Mouse (Mus musculus) macrophage (primary cell): ENCODE results near the gene Nynrin. TPM values are rescaled to one million over a fixed set of nuclear protein-coding genes. Genes with fewer than 3 reads are reported as not detected.

Experiments
- H3K27ac ChIP-seq: fragments of 350-480 bp; formaldehyde crosslinking; 2 replicates; pipeline ENCODE4 v1.9.0; 2021
- H3K36me3 ChIP-seq: fragments of 350-480 bp; formaldehyde crosslinking; 2 replicates; pipeline ENCODE4 v1.9.0; 2021; ENCODE audit errors: inconsistent target
- H3K4me3 ChIP-seq: fragments of 350-480 bp; formaldehyde crosslinking; 2 replicates; pipeline ENCODE4 v1.9.0; 2021; ENCODE audit errors: inconsistent target
- H3K79me2 ChIP-seq: fragments of 350-480 bp; formaldehyde crosslinking; 2 replicates; pipeline ENCODE4 v1.9.0; 2021; ENCODE audit errors: inconsistent target
- WGBS: methylation state at CpG from one replicate; pipeline ENCODE4 v1.1.7; 2026; ENCODE audit warnings: inconsistent platforms; ENCODE audit not compliant: missing documents; 5-methylcytosine and 5-hydroxymethylcytosine counted together
- polyA plus RNA-seq: library from polyadenylated mRNA; stranded (reverse); fragments of 250-400 nt; gene quantifications from 3 replicates; pipeline ENCODE4 v1.2.4, GENCODE M21; 2018; ENCODE audit warnings: inconsistent platforms
- total RNA-seq, 78 experiments: library from RNA; depleted of rRNA; stranded (reverse); fragments of 250-400 nt; gene quantifications; 1 replicate in 9 of 78; 2 replicates in 24 of 78; 3 replicates in 43 of 78; 4 replicates in 2 of 78; pipeline ENCODE4 v1.2.4; 2018; ENCODE audit warnings: inconsistent platforms in 56 of 78

Nynrin gene
- 1 to 10 TPM in 5 of 26 experiments, under 1 TPM in 18, not detected in 3; 0.11 to 4.0 (median 0.61) TPM for total RNA-seq (2018; cell fraction: chromatin; rRNA removed)
- 1 to 10 TPM in 9 of 26 experiments, under 1 TPM in 17; 0.23 to 1.5 (median 0.66) TPM for total RNA-seq (2018; cell fraction: cytosol; rRNA removed)
- 1 to 10 TPM in 12 of 26 experiments, under 1 TPM in 14; 0.43 to 2.5 (median 0.90) TPM for total RNA-seq (2018; cell fraction: nucleus; rRNA removed)
- polyA plus RNA-seq = 0.69 to 1.1 TPM (median 0.70 TPM) in 3 replicates

- 13% methylated on average over 30 of the region's 33 CpGs for WGBS
- Histone ChIP-seq H3K36me3 (no peaks in the 10 kb centered on the region), H3K4me3 (peak within 1 kb of the TSS; percentile 25), H3K79me2 (no peaks in the 10 kb centered on the region), H3K27ac (no peak within 1 kb of the TSS)
Observed at GRCm38 (mm10) chr14:55853621-55854285, at the start of gene Nynrin. TSS of gene Nynrin (plus strand) at chr14:55854010.

- peak overlapping the region; percentile 21; the same call in 1 of the 2 replicates for H3K4me3 ChIP-seq
Observed at GRCm38 (mm10) chr14:55814885-55815284, 38.9 kb upstream of the Nynrin start.

DNA sequence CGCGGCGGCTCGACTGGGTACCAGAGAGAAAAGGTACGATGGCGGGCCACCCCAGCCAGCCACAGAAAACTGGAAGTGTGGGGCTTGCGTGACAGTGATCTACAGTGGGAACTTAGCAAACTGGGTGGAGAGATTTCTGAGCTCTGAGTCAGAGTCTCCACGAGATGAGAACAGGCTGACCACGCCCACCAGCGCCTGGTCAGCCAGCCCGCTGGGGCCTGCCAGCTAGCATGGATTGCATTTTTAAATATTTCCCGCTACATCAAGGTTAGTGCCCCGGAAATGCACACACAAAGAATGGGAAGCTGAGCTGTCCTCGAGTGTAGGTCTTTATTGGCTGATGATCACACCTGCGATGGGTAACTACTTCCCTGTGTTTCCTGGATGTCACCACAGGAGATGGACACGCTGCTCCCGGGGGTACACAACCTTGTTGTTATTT, 38.5 kb upstream of the Nynrin start:
- no peaks in the 10 kb centered on the region for H3K36me3 ChIP-seq
- H3K27ac ChIP-seq = 0 out of 2 replicates have a peak overlapping the region, but pooled peaks have one; percentile 8
- no peaks in the 10 kb centered on the region for H3K79me2 ChIP-seq
- H3K4me3 ChIP-seq = peak overlapping the region; percentile 21; the same call in 1 of the 2 replicates
- WGBS = 37% methylated on average over 13 of the region's 17 CpGs

More at GRCm38 (mm10) chr14:55814885-55815284, 38.9 kb upstream of the Nynrin start:
- WGBS = 48% methylated on average over 16 of the region's 16 CpGs
- H3K36me3 ChIP-seq = no peaks in the 10 kb centered on the region
- no peaks in the 10 kb centered on the region for H3K79me2 ChIP-seq
- H3K27ac ChIP-seq = 0 out of 2 replicates have a peak overlapping the region, but pooled peaks have one; percentile 8

GRCm38 (mm10) chr14:55819845-55820405, 33.9 kb upstream of the Nynrin start:
- 83% methylated on average over 7 of the region's 7 CpGs for WGBS
- H3K27ac ChIP-seq = no peak overlapping the region
- H3K79me2 ChIP-seq = no peaks in the 10 kb centered on the region
- H3K36me3 ChIP-seq = no peaks in the 10 kb centered on the region
- no peak overlapping the region for H3K4me3 ChIP-seq

- 89% methylated on average over 9 of the region's 9 CpGs for WGBS
- Histone ChIP-seq H3K4me3 (no peak overlapping the region), H3K27ac (no peak overlapping the region), H3K79me2 (no peaks in the 10 kb centered on the region), H3K36me3 (no peaks in the 10 kb centered on the region)
Observed at GRCm38 (mm10) chr14:55820576-55820975, 33.2 kb upstream of the Nynrin start.

DNA sequence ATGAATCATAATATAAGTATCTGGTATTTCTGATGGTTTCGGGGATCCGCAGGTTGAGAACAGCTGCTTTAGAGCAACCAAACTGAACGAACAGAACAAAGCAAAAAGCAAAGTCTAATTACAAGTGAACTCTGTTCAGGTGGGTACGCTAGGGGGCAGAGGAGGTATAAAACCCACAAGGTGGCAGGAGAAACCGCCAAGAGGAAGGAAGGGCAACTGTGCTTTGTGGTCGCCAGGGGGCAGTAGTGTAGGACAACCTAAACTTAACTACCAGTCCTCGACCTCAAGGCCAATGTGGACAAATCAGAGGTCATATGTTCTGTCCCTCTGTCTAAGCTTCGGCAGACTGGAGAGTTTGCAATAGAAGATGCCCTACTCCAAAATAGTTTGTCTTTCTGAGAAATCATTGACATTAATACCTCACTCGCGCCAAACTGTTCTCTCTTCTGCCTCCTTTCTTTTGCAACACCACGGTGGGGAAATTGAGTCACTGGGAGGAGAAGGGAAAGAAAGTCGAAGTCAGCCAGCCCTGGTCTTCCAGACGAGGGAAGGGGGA, 31.3 kb upstream of the Nynrin start:
- no peaks in the 10 kb centered on the region for H3K79me2 ChIP-seq
- H3K27ac ChIP-seq = no peak overlapping the region
- no peak overlapping the region for H3K4me3 ChIP-seq
- WGBS = 11% methylated on average over 13 of the region's 13 CpGs
- H3K36me3 ChIP-seq = no peaks in the 10 kb centered on the region

GRCm38 (mm10) chr14:55822991-55823762, 30.6 kb upstream of the Nynrin start, which contains the start of gene Nfatc4:
TSS of gene Nfatc4 (plus strand) at chr14:55823144.
- no peak within 1 kb of the TSS; the same call in 1 of the 2 replicates for H3K4me3 ChIP-seq
- no peak within 1 kb of the TSS for H3K27ac ChIP-seq
- no peaks in the 10 kb centered on the region for H3K36me3 ChIP-seq
- 3% methylated on average over 43 of the region's 46 CpGs for WGBS
- no peaks in the 10 kb centered on the region for H3K79me2 ChIP-seq

- Histone ChIP-seq H3K36me3 (no peaks in the 10 kb centered on the region), H3K27ac (no peak overlapping the region), H3K4me3 (no peak overlapping the region), H3K79me2 (no peaks in the 10 kb centered on the region)
- WGBS = 44% methylated on average over 10 of the region's 10 CpGs
Observed at GRCm38 (mm10) chr14:55824001-55824480, 29.8 kb upstream of the Nynrin start.

GRCm38 (mm10) chr14:55824481-55825215, 29.2 kb upstream of the Nynrin start:
- 20% methylated on average over 27 of the region's 32 CpGs for WGBS
- no peak overlapping the region for H3K27ac ChIP-seq
- no peaks in the 10 kb centered on the region for H3K79me2 ChIP-seq
- H3K36me3 ChIP-seq = no peaks in the 10 kb centered on the region
- H3K4me3 ChIP-seq = no peak overlapping the region

DNA sequence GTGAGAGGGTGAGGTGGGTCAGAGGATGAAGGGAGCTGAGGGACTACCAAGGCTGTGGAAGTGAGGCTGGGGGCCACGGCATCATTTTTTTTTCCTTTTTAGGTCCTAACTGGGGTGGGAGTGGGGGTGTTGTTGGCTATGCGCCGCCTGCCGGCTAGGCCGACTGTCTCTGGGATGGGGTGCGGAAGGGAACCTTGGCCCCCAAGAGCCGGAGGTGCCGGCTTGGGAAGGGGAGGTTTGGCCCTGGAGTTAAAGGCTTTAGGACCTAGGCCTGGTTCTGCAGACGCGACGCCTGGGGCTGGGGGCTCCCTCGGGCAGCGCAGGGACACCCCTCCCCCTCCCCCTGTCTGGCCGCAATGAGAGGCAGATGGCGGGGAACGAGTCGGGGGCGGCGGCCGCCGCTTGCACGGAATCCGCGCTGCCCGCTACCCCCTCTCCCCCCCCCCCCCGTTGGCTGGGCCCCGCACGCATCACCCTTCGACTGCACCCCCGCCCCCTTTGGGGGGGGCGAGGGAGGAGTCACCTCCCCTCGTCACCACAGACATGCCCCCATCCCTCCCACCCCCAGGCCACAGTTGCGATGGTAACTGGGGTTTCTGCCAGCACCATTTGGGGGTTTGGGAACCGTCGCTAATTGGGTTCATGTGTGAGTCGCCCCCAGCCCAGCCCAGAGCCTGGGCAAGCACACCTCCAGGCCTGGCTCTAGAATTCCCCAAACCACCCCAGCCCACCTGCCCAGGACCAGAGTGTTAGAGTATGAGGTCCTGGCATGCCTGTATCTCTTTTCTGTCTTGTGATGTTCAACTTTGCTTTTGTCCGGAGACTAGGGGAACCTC, 28.4 kb upstream of the Nynrin start:
- no peak overlapping the region for H3K4me3 ChIP-seq
- no peaks in the 10 kb centered on the region for H3K36me3 ChIP-seq
- H3K27ac ChIP-seq = no peak overlapping the region
- 4% methylated on average over 18 of the region's 37 CpGs for WGBS
- no peaks in the 10 kb centered on the region for H3K79me2 ChIP-seq

DNA sequence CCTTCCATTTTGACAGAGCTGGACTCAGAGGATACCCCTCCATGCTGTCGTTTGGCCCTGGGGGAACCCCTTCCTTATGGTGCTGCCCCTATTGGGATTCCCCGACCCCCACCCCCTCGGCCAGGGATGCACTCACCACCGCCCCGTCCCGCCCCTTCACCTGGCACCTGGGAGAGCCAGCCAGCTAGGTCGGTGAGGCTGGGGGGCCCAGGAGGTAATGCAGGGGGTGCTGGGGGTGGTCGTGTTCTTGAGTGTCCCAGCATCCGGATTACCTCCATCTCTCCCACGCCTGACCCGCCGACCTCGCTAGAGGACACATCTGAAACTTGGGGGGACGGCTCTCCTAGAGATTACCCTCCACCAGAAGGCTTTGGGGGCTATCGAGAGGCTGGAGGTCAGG, 27.7 kb upstream of the Nynrin start:
- WGBS = 38% methylated on average over 14 of the region's 15 CpGs
- H3K79me2 ChIP-seq = no peaks in the 10 kb centered on the region
- no peak overlapping the region for H3K27ac ChIP-seq
- H3K36me3 ChIP-seq = no peaks in the 10 kb centered on the region
- no peak overlapping the region for H3K4me3 ChIP-seq

DNA sequence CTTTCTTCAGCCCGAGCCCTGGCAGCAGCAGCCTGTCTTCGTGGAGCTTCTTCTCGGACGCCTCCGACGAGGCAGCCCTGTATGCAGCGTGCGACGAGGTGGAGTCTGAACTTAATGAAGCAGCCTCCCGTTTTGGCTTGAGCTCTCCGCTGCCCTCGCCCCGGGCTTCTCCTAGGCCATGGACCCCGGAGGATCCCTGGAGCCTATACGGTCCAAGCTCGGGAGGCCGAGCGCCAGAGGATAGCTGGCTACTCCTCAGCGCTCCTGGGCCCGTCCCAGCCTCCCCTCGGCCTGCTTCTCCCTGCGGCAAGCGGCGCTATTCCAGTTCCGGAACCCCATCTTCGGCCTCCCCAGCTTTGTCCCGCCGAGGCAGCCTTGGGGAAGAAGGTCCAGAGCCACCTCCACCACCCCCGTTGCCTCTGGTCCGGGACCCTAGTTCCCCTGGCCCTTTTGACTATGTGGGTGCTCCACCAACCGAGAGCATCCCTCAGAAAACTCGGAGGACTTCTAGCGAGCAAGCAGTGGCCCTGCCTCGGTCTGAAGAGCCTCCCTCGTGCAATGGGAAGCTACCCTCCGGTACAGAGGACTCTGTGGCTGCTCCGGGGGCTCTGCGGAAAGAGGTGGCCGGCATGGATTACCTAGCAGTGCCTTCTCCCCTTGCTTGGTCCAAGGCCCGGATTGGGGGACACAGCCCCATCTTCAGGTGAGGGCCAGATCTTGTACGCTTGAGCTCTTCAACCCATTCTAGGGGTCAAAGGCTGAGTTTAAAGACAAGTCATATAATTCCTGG, 27.1 kb upstream of the Nynrin start:
- no peaks in the 10 kb centered on the region for H3K79me2 ChIP-seq
- H3K36me3 ChIP-seq = no peaks in the 10 kb centered on the region
- WGBS = 64% methylated on average over 35 of the region's 41 CpGs
- no peak overlapping the region for H3K27ac ChIP-seq
- H3K4me3 ChIP-seq = no peak overlapping the region
